Mouse (Mus musculus): ENCODE results near the gene Fam184b. TPM values are rescaled to one million over a fixed set of nuclear protein-coding genes. Genes with fewer than 3 reads are reported as not detected.

The Fam184b gene
- polyA plus RNA-seq (2015; fragmentation: Nextera tagmentation; extraction: Ambion mirVana) = 0.11 TPM in 2 replicates

- H3K4me2 ChIP-seq (ENCODE audit: low read depth, low read length) = peak within 1 kb of the TSS; percentile 61
- H3K9me3 ChIP-seq (replicated peaks; ENCODE audit: control insufficient read depth, low read length) = no peaks in the 10 kb centered on the region
- H3K36me3 ChIP-seq (ENCODE audit: control insufficient read depth, insufficient read depth) = no peaks in the 10 kb centered on the region
- no peak for ATAC-seq (ENCODE audit: low read depth)
- H3K4me1 ChIP-seq (ENCODE audit: control insufficient read depth, low read depth, low read length) = no peaks in the 10 kb centered on the region
- peak within 1 kb of the TSS; percentile 52 for H3K4me3 ChIP-seq (ENCODE audit: low read depth, low read length)
- H3K9ac ChIP-seq (ENCODE audit: low read depth, low read length) = no peak within 1 kb of the TSS; the same call in 1 of the 2 replicates
- H3K27ac ChIP-seq (ENCODE audit: low read length) = no peak within 1 kb of the TSS
- peaks cover 19% of the 10 kb centered on the region for H3K27me3 ChIP-seq (ENCODE audit: control insufficient read depth, insufficient read depth, low read depth, low read length)
- WGBS (ENCODE audit: insufficient replicate concordance) = under 1% methylated on average over 48 of the region's 48 CpGs
Observed at GRCm38 (mm10) chr5:45638806-45639714, at the start of gene Fam184b. Gene Fam184b (minus strand): TSS chr5:45639614.

- Histone ChIP-seq H3K4me3 (ENCODE audit: low read depth, low read length) (no peak overlapping the region), H3K9me3 (replicated peaks; ENCODE audit: control insufficient read depth, low read length) (no peaks in the 10 kb centered on the region), H3K4me1 (ENCODE audit: control insufficient read depth, low read depth, low read length) (no peaks in the 10 kb centered on the region), H3K27me3 (ENCODE audit: control insufficient read depth, insufficient read depth, low read depth, low read length) (no peaks in the 10 kb centered on the region), H3K27ac (ENCODE audit: low read length) (no peak overlapping the region), H3K9ac (ENCODE audit: low read depth, low read length) (no peak overlapping the region), H3K4me2 (ENCODE audit: low read depth, low read length) (no peak overlapping the region), H3K36me3 (ENCODE audit: control insufficient read depth, insufficient read depth) (peaks cover 16% of the 10 kb centered on the region)
- no peak for ATAC-seq (ENCODE audit: low read depth)
- WGBS (ENCODE audit: insufficient replicate concordance) = 64% methylated on average over 4 of the region's 4 CpGs
Observed at GRCm38 (mm10) chr5:45689152-45689551, 49.7 kb upstream of the Fam184b start.

GRCm38 (mm10) chr5:45686223-45686622 lies 46.8 kb upstream of the Fam184b start:
- ATAC-seq (ENCODE audit: low read depth) = no peak
- Histone ChIP-seq H3K9me3 (replicated peaks; ENCODE audit: control insufficient read depth, low read length) (no peaks in the 10 kb centered on the region), H3K27me3 (ENCODE audit: control insufficient read depth, insufficient read depth, low read depth, low read length) (no peaks in the 10 kb centered on the region), H3K4me1 (ENCODE audit: control insufficient read depth, low read depth, low read length) (no peaks in the 10 kb centered on the region), H3K4me3 (ENCODE audit: low read depth, low read length) (no peak overlapping the region), H3K36me3 (ENCODE audit: control insufficient read depth, insufficient read depth) (peaks cover 16% of the 10 kb centered on the region), H3K4me2 (ENCODE audit: low read depth, low read length) (no peak overlapping the region), H3K9ac (ENCODE audit: low read depth, low read length) (no peak overlapping the region), H3K27ac (ENCODE audit: low read length) (no peak overlapping the region)
- 88% methylated on average over 3 of the region's 3 CpGs for WGBS (ENCODE audit: insufficient replicate concordance)

GRCm38 (mm10) chr5:45685243-45685642 lies 45.8 kb upstream of the Fam184b start:
- Histone ChIP-seq H3K27ac (ENCODE audit: low read length) (no peak overlapping the region), H3K36me3 (ENCODE audit: control insufficient read depth, insufficient read depth) (peaks cover 21% of the 10 kb centered on the region), H3K27me3 (ENCODE audit: control insufficient read depth, insufficient read depth, low read depth, low read length) (no peaks in the 10 kb centered on the region), H3K9me3 (replicated peaks; ENCODE audit: control insufficient read depth, low read length) (no peaks in the 10 kb centered on the region), H3K4me3 (ENCODE audit: low read depth, low read length) (no peak overlapping the region), H3K4me2 (ENCODE audit: low read depth, low read length) (no peak overlapping the region), H3K9ac (ENCODE audit: low read depth, low read length) (no peak overlapping the region), H3K4me1 (ENCODE audit: control insufficient read depth, low read depth, low read length) (no peaks in the 10 kb centered on the region)
- ATAC-seq (ENCODE audit: low read depth) = no peak
- WGBS (ENCODE audit: insufficient replicate concordance) = 91% methylated on average over 2 of the region's 2 CpGs

GRCm38 (mm10) chr5:45683388-45683787 lies 44.0 kb upstream of the Fam184b start:
- Histone ChIP-seq H3K36me3 (ENCODE audit: control insufficient read depth, insufficient read depth) (peaks cover 20% of the 10 kb centered on the region), H3K9ac (ENCODE audit: low read depth, low read length) (no peak overlapping the region), H3K27me3 (ENCODE audit: control insufficient read depth, insufficient read depth, low read depth, low read length) (no peaks in the 10 kb centered on the region), H3K9me3 (replicated peaks; ENCODE audit: control insufficient read depth, low read length) (no peaks in the 10 kb centered on the region), H3K4me2 (ENCODE audit: low read depth, low read length) (no peak overlapping the region), H3K4me3 (ENCODE audit: low read depth, low read length) (no peak overlapping the region), H3K4me1 (ENCODE audit: control insufficient read depth, low read depth, low read length) (no peaks in the 10 kb centered on the region), H3K27ac (ENCODE audit: low read length) (no peak overlapping the region)
- ATAC-seq (ENCODE audit: low read depth) = no peak
- WGBS (ENCODE audit: insufficient replicate concordance) = 88% methylated on average over 1 of the region's 1 CpGs

GRCm38 (mm10) chr5:45679955-45680354 lies 40.5 kb upstream of the Fam184b start:
- Histone ChIP-seq H3K27ac (ENCODE audit: low read length) (no peak overlapping the region), H3K4me1 (ENCODE audit: control insufficient read depth, low read depth, low read length) (no peaks in the 10 kb centered on the region), H3K27me3 (ENCODE audit: control insufficient read depth, insufficient read depth, low read depth, low read length) (no peaks in the 10 kb centered on the region), H3K4me2 (ENCODE audit: low read depth, low read length) (no peak overlapping the region), H3K9ac (ENCODE audit: low read depth, low read length) (no peak overlapping the region), H3K9me3 (replicated peaks; ENCODE audit: control insufficient read depth, low read length) (no peaks in the 10 kb centered on the region), H3K36me3 (ENCODE audit: control insufficient read depth, insufficient read depth) (peaks cover 29% of the 10 kb centered on the region), H3K4me3 (ENCODE audit: low read depth, low read length) (no peak overlapping the region)
- ATAC-seq (ENCODE audit: low read depth) = no peak

- 56% methylated on average over 4 of the region's 4 CpGs for WGBS (ENCODE audit: insufficient replicate concordance)
- Histone ChIP-seq H3K4me2 (ENCODE audit: low read depth, low read length) (no peak overlapping the region), H3K4me3 (ENCODE audit: low read depth, low read length) (no peak overlapping the region), H3K9me3 (replicated peaks; ENCODE audit: control insufficient read depth, low read length) (no peaks in the 10 kb centered on the region), H3K4me1 (ENCODE audit: control insufficient read depth, low read depth, low read length) (no peaks in the 10 kb centered on the region), H3K27ac (ENCODE audit: low read length) (no peak overlapping the region), H3K9ac (ENCODE audit: low read depth, low read length) (no peak overlapping the region), H3K36me3 (ENCODE audit: control insufficient read depth, insufficient read depth) (peaks cover 23% of the 10 kb centered on the region), H3K27me3 (ENCODE audit: control insufficient read depth, insufficient read depth, low read depth, low read length) (no peaks in the 10 kb centered on the region)
- ATAC-seq (ENCODE audit: low read depth) = no peak
Observed at GRCm38 (mm10) chr5:45677639-45678038, 38.2 kb upstream of the Fam184b start.

- Histone ChIP-seq H3K36me3 (ENCODE audit: control insufficient read depth, insufficient read depth) (peaks cover 24% of the 10 kb centered on the region), H3K4me2 (ENCODE audit: low read depth, low read length) (no peak overlapping the region), H3K4me3 (ENCODE audit: low read depth, low read length) (no peak overlapping the region), H3K9ac (ENCODE audit: low read depth, low read length) (no peak overlapping the region), H3K27me3 (ENCODE audit: control insufficient read depth, insufficient read depth, low read depth, low read length) (no peaks in the 10 kb centered on the region), H3K27ac (ENCODE audit: low read length) (no peak overlapping the region), H3K4me1 (ENCODE audit: control insufficient read depth, low read depth, low read length) (no peaks in the 10 kb centered on the region; the same call in 1 of the 2 replicates), H3K9me3 (replicated peaks; ENCODE audit: control insufficient read depth, low read length) (no peaks in the 10 kb centered on the region)
- ATAC-seq (ENCODE audit: low read depth) = no peak
- WGBS (ENCODE audit: insufficient replicate concordance) = 78% methylated on average over 1 of the region's 1 CpGs
Observed at GRCm38 (mm10) chr5:45675032-45675431, 35.6 kb upstream of the Fam184b start.

- Histone ChIP-seq H3K9me3 (replicated peaks; ENCODE audit: control insufficient read depth, low read length) (no peaks in the 10 kb centered on the region), H3K27ac (ENCODE audit: low read length) (no peak overlapping the region), H3K36me3 (ENCODE audit: control insufficient read depth, insufficient read depth) (peaks cover 13% of the 10 kb centered on the region), H3K4me2 (ENCODE audit: low read depth, low read length) (peak overlapping the region; percentile 71), H3K9ac (ENCODE audit: low read depth, low read length) (peak overlapping the region; percentile 55), H3K27me3 (ENCODE audit: control insufficient read depth, insufficient read depth, low read depth, low read length) (no peaks in the 10 kb centered on the region), H3K4me1 (ENCODE audit: control insufficient read depth, low read depth, low read length) (peaks cover 5% of the 10 kb centered on the region), H3K4me3 (ENCODE audit: low read depth, low read length) (peak overlapping the region; percentile 87)
- 44% methylated on average over 5 of the region's 5 CpGs for WGBS (ENCODE audit: insufficient replicate concordance)
- ATAC-seq (ENCODE audit: low read depth) = no peak
Observed at GRCm38 (mm10) chr5:45670894-45671494, 31.6 kb upstream of the Fam184b start.

All from liver, embryonic 16.5 days (tissue).